Mouse (Mus musculus) heart, embryonic 11.5 days (tissue): ENCODE results near the gene Hpse2. TPM values are rescaled to one million over a fixed set of nuclear protein-coding genes. Genes with fewer than 3 reads are reported as not detected.

Source experiments
- polyA plus RNA-seq: library from polyadenylated mRNA; unstranded; fragments of >200 nt; fragmentation: Nextera tagmentation; extraction: Ambion mirVana; gene quantifications from 2 replicates; pipeline ENCODE4 v1.2.1, GENCODE M21; 2014

Gene Hpse2
- polyA plus RNA-seq, 1 experiment from 2014 or later, result 0.27 TPM

Other genes with a start within 250 kb of the Hpse2 start
- gene Cnnm1, start 52.1 kb upstream of the Hpse2 start, polyA plus RNA-seq, result 0.11 and 0.20 TPM in 2 replicates
- gene Got1, start 136.2 kb upstream of the Hpse2 start, polyA plus RNA-seq, result 134 and 158 TPM in 2 replicates
- gene Nkx2-3, start 224.0 kb upstream of the Hpse2 start, polyA plus RNA-seq, result not detected in 2 replicates